Mouse (Mus musculus): ENCODE data around the gene Slc35f1. TPM values are rescaled to one million over a fixed set of nuclear protein-coding genes. Genes with fewer than 3 reads are reported as not detected.
A peak's percentile ranks its signal among the peaks of the same experiment; 100 is the strongest.

Slc35f1 gene
- polyA plus RNA-seq, 1 experiment from 2014 or later, result 4.3 TPM

GRCm38 (mm10) chr10:52742671-52743379 is 52.5 kb downstream of the Slc35f1 start:
- Histone ChIP-seq H3K36me3 (no peaks in the 10 kb centered on the region), H3K9me3 (no peaks in the 10 kb centered on the region), H3K4me1 (peaks cover 4% of the 10 kb centered on the region), H3K4me3 (no peak overlapping the region), H3K9ac (no peak overlapping the region), H3K27me3 (no peaks in the 10 kb centered on the region), H3K4me2 (peak overlapping the region; percentile 16), H3K27ac (no peak overlapping the region)
- ATAC-seq (ENCODE audit: insufficient number of reproducible peaks, insufficient read depth, low FRiP score, low TSS enrichment, low read depth), result peak; percentile 71
- 8% methylated on average over 10 of the region's 10 CpGs for WGBS

- H3K4me1 ChIP-seq, result peaks cover 4% of the 10 kb centered on the region
- no peaks in the 10 kb centered on the region for H3K27me3 ChIP-seq
- no peak overlapping the region for H3K27ac ChIP-seq
- 74% methylated on average over 3 of the region's 3 CpGs for WGBS
- ATAC-seq (ENCODE audit: insufficient number of reproducible peaks, insufficient read depth, low FRiP score, low TSS enrichment, low read depth), result no peak
- no peaks in the 10 kb centered on the region for H3K36me3 ChIP-seq
- no peak overlapping the region for H3K4me3 ChIP-seq
- no peak overlapping the region for H3K9ac ChIP-seq
- no peaks in the 10 kb centered on the region for H3K9me3 ChIP-seq
- no peak overlapping the region for H3K4me2 ChIP-seq
Measured at GRCm38 (mm10) chr10:52743831-52744230, 53.5 kb downstream of the Slc35f1 start.

- no peak overlapping the region for H3K4me3 ChIP-seq
- H3K9ac ChIP-seq, result no peak overlapping the region
- H3K27me3 ChIP-seq, result no peaks in the 10 kb centered on the region
- no peak overlapping the region for H3K4me2 ChIP-seq
- H3K36me3 ChIP-seq, result no peaks in the 10 kb centered on the region
- no peaks in the 10 kb centered on the region for H3K4me1 ChIP-seq
- WGBS, result 73% methylated on average over 4 of the region's 4 CpGs
- H3K9me3 ChIP-seq, result no peaks in the 10 kb centered on the region
- H3K27ac ChIP-seq, result no peak overlapping the region
- ATAC-seq (ENCODE audit: insufficient number of reproducible peaks, insufficient read depth, low FRiP score, low TSS enrichment, low read depth), result no peak
Measured at GRCm38 (mm10) chr10:52748028-52748597, 57.8 kb downstream of the Slc35f1 start.

GRCm38 (mm10) chr10:52755949-52756679 is 65.8 kb downstream of the Slc35f1 start:
- no peaks in the 10 kb centered on the region for H3K9me3 ChIP-seq
- 66% methylated on average over 13 of the region's 13 CpGs for WGBS
- H3K4me1 ChIP-seq, result no peaks in the 10 kb centered on the region
- H3K36me3 ChIP-seq, result no peaks in the 10 kb centered on the region
- ATAC-seq (ENCODE audit: insufficient number of reproducible peaks, insufficient read depth, low FRiP score, low TSS enrichment, low read depth), result no peak
- no peaks in the 10 kb centered on the region for H3K27me3 ChIP-seq
- no peak overlapping the region for H3K27ac ChIP-seq
- no peak overlapping the region for H3K4me2 ChIP-seq
- no peak overlapping the region for H3K4me3 ChIP-seq
- H3K9ac ChIP-seq, result no peak overlapping the region

- WGBS, result 88% methylated on average over 4 of the region's 4 CpGs
- ATAC-seq (ENCODE audit: insufficient number of reproducible peaks, insufficient read depth, low FRiP score, low TSS enrichment, low read depth), result no peak
- H3K4me1 ChIP-seq, result no peaks in the 10 kb centered on the region
Measured at GRCm38 (mm10) chr10:52757496-52758260, 67.3 kb downstream of the Slc35f1 start.

GRCm38 (mm10) chr10:52758589-52758988 is 68.3 kb downstream of the Slc35f1 start:
- Histone ChIP-seq H3K27ac (no peak overlapping the region), H3K4me1 (no peaks in the 10 kb centered on the region), H3K9ac (no peak overlapping the region), H3K4me3 (no peak overlapping the region), H3K27me3 (no peaks in the 10 kb centered on the region), H3K4me2 (no peak overlapping the region), H3K9me3 (no peaks in the 10 kb centered on the region), H3K36me3 (no peaks in the 10 kb centered on the region)
- 21% methylated on average over 4 of the region's 4 CpGs for WGBS
- no peak for ATAC-seq (ENCODE audit: insufficient number of reproducible peaks, insufficient read depth, low FRiP score, low TSS enrichment, low read depth)

More at GRCm38 (mm10) chr10:52757496-52758260, 67.3 kb downstream of the Slc35f1 start:
- Histone ChIP-seq H3K27ac (no peak overlapping the region), H3K36me3 (no peaks in the 10 kb centered on the region), H3K9me3 (no peaks in the 10 kb centered on the region), H3K4me3 (no peak overlapping the region), H3K27me3 (no peaks in the 10 kb centered on the region), H3K9ac (no peak overlapping the region), H3K4me2 (no peak overlapping the region)

- ATAC-seq (ENCODE audit: insufficient number of reproducible peaks, insufficient read depth, low FRiP score, low TSS enrichment, low read depth), result no peak
- Histone ChIP-seq H3K27ac (no peak overlapping the region), H3K36me3 (no peaks in the 10 kb centered on the region), H3K27me3 (no peaks in the 10 kb centered on the region), H3K9me3 (no peaks in the 10 kb centered on the region), H3K4me1 (no peaks in the 10 kb centered on the region), H3K4me3 (no peak overlapping the region), H3K4me2 (no peak overlapping the region), H3K9ac (no peak overlapping the region)
- WGBS, result 87% methylated on average over 1 of the region's 1 CpGs
Measured at GRCm38 (mm10) chr10:52760527-52760926, 70.2 kb downstream of the Slc35f1 start.

GRCm38 (mm10) chr10:52779926-52780485 is 89.7 kb downstream of the Slc35f1 start:
- no peaks in the 10 kb centered on the region for H3K36me3 ChIP-seq
- no peaks in the 10 kb centered on the region for H3K9me3 ChIP-seq
- peak overlapping the region; percentile 20; the same call in 1 of the 2 replicates for H3K4me2 ChIP-seq
- 19% methylated on average over 4 of the region's 4 CpGs for WGBS
- no peak overlapping the region; the same call in 1 of the 2 replicates for H3K27ac ChIP-seq
- peaks cover 8% of the 10 kb centered on the region; the same call in 1 of the 2 replicates for H3K4me1 ChIP-seq
- no peaks in the 10 kb centered on the region for H3K27me3 ChIP-seq
- ATAC-seq (ENCODE audit: insufficient number of reproducible peaks, insufficient read depth, low FRiP score, low TSS enrichment, low read depth), result peak; percentile 86
- H3K9ac ChIP-seq, result no peak overlapping the region
- H3K4me3 ChIP-seq, result no peak overlapping the region

GRCm38 (mm10) chr10:52787075-52787474 is 96.7 kb downstream of the Slc35f1 start:
- no peak for ATAC-seq (ENCODE audit: insufficient number of reproducible peaks, insufficient read depth, low FRiP score, low TSS enrichment, low read depth)
- WGBS, result 71% methylated on average over 2 of the region's 2 CpGs
- H3K27ac ChIP-seq, result no peak overlapping the region

GRCm38 (mm10) chr10:52791560-52791959 is 101.2 kb downstream of the Slc35f1 start:
- Histone ChIP-seq H3K9ac (no peak overlapping the region), H3K27ac (no peak overlapping the region), H3K27me3 (no peaks in the 10 kb centered on the region), H3K36me3 (no peaks in the 10 kb centered on the region), H3K4me1 (peaks cover 10% of the 10 kb centered on the region; the same call in 1 of the 2 replicates), H3K4me3 (no peak overlapping the region), H3K4me2 (no peak overlapping the region), H3K9me3 (no peaks in the 10 kb centered on the region)
- ATAC-seq (ENCODE audit: insufficient number of reproducible peaks, insufficient read depth, low FRiP score, low TSS enrichment, low read depth), result no peak
- WGBS, result 50% methylated on average over 6 of the region's 6 CpGs

More at GRCm38 (mm10) chr10:52787075-52787474, 96.7 kb downstream of the Slc35f1 start:
- no peaks in the 10 kb centered on the region for H3K9me3 ChIP-seq
- H3K4me3 ChIP-seq, result no peak overlapping the region
- H3K4me1 ChIP-seq, result peaks cover 10% of the 10 kb centered on the region; the same call in 1 of the 2 replicates
- H3K9ac ChIP-seq, result no peak overlapping the region
- H3K36me3 ChIP-seq, result no peaks in the 10 kb centered on the region
- H3K27me3 ChIP-seq, result no peaks in the 10 kb centered on the region
- no peak overlapping the region for H3K4me2 ChIP-seq

GRCm38 (mm10) chr10:52797454-52797853 is 107.1 kb downstream of the Slc35f1 start:
- no peak overlapping the region for H3K9ac ChIP-seq
- no peak overlapping the region for H3K27ac ChIP-seq
- H3K4me3 ChIP-seq, result no peak overlapping the region
- no peak for ATAC-seq (ENCODE audit: insufficient number of reproducible peaks, insufficient read depth, low FRiP score, low TSS enrichment, low read depth)
- 64% methylated on average over 4 of the region's 4 CpGs for WGBS
- no peaks in the 10 kb centered on the region for H3K36me3 ChIP-seq
- H3K4me1 ChIP-seq, result no peaks in the 10 kb centered on the region
- no peak overlapping the region for H3K4me2 ChIP-seq
- H3K9me3 ChIP-seq, result no peaks in the 10 kb centered on the region
- H3K27me3 ChIP-seq, result no peaks in the 10 kb centered on the region

Data from embryonic facial prominence, embryonic 13.5 days (tissue).